Mouse (Mus musculus) megakaryocyte, embryonic 14.5 days (primary cell): ENCODE results near the gene Siglec1. TPM values are rescaled to one million over a fixed set of nuclear protein-coding genes. Genes with fewer than 3 reads are reported as not detected.

ENCODE experiments used
- H3K27me3 ChIP-seq: replicated peaks from 2 replicates; pipeline ENCODE3; 2012; ENCODE audit warnings: inconsistent platforms
- H3K36me3 ChIP-seq: replicated peaks from 2 replicates; pipeline ENCODE3; 2012; ENCODE audit warnings: low read length, inconsistent platforms, mixed read lengths
- H3K4me1 ChIP-seq: 2 replicates; pipeline ENCODE4 v1.6.1; 2012; ENCODE audit warnings: inconsistent platforms
- H3K4me3 ChIP-seq: replicated peaks from 2 replicates; pipeline ENCODE3; 2012; ENCODE audit warnings: moderate library complexity, mild to moderate bottlenecking, inconsistent platforms
- H3K9me3 ChIP-seq: 2 replicates; pipeline ENCODE4 v1.6.1; 2012; ENCODE audit warnings: inconsistent platforms
- FLI1 ChIP-seq: IDR thresholded peaks from 2 replicates; pipeline ENCODE4 v1.6.1; 2012; ENCODE audit warnings: low read length, inconsistent platforms, mixed read lengths
- GATA1 ChIP-seq: IDR thresholded peaks from 3 replicates; pipeline ENCODE4 v1.6.1; 2012; ENCODE audit warnings: mixed read lengths, low read length, inconsistent platforms, borderline replicate concordance
- polyA plus RNA-seq: library from polyadenylated mRNA; stranded (reverse); fragments of >175 nt; gene quantifications from 2 replicates; pipeline ENCODE4 v1.2.3, GENCODE M21; 2012; ENCODE audit warnings: low replicate concordance; ENCODE audit not compliant: insufficient read depth

The Siglec1 gene
- polyA plus RNA-seq, result 7.1 and 11.8 TPM in 2 replicates

GRCm38 (mm10) chr2:131086667-131087390 lies at the start of gene Siglec1:
Siglec1 (minus strand) TSS chr2:131086765.
- Histone ChIP-seq H3K4me3 (peak within 1 kb of the TSS; percentile 66), H3K4me1 (peaks cover 69% of the 10 kb centered on the region), H3K27me3 (peaks cover 52% of the 10 kb centered on the region), H3K9me3 (no peaks in the 10 kb centered on the region), H3K36me3 (no peaks in the 10 kb centered on the region)
- no peak for TF ChIP-seq GATA1
- TF ChIP-seq FLI1, result no peak

GRCm38 (mm10) chr2:131135521-131136139 lies 49.1 kb upstream of the Siglec1 start:
- Histone ChIP-seq H3K4me1 (peaks cover 76% of the 10 kb centered on the region), H3K36me3 (peaks cover 13% of the 10 kb centered on the region), H3K9me3 (no peaks in the 10 kb centered on the region), H3K27me3 (peaks cover 2% of the 10 kb centered on the region), H3K4me3 (peak overlapping the region; percentile 75)
- TF ChIP-seq GATA1, result 0 out of 3 replicates have a peak, but pooled peaks have one; percentile 12
- TF ChIP-seq FLI1, result no peak

GRCm38 (mm10) chr2:131134826-131135400 lies 48.3 kb upstream of the Siglec1 start:
- H3K36me3 ChIP-seq, result peaks cover 11% of the 10 kb centered on the region
- H3K27me3 ChIP-seq, result no peaks in the 10 kb centered on the region
- H3K9me3 ChIP-seq, result no peaks in the 10 kb centered on the region
- H3K4me1 ChIP-seq, result peaks cover 69% of the 10 kb centered on the region
- TF ChIP-seq FLI1, result no peak
- peak overlapping the region; percentile 75 for H3K4me3 ChIP-seq

- H3K36me3 ChIP-seq, result peaks cover 11% of the 10 kb centered on the region
- no peak for TF ChIP-seq GATA1
- no peak for TF ChIP-seq FLI1
- H3K4me3 ChIP-seq, result peak overlapping the region; percentile 50
- H3K27me3 ChIP-seq, result peaks cover 3% of the 10 kb centered on the region
- no peaks in the 10 kb centered on the region for H3K9me3 ChIP-seq
- peaks cover 64% of the 10 kb centered on the region for H3K4me1 ChIP-seq
Observed at GRCm38 (mm10) chr2:131134381-131134780, 47.8 kb upstream of the Siglec1 start.

- peaks cover 6% of the 10 kb centered on the region for H3K36me3 ChIP-seq
- no peaks in the 10 kb centered on the region for H3K9me3 ChIP-seq
- H3K4me1 ChIP-seq, result peaks cover 61% of the 10 kb centered on the region
- peak within 1 kb of the TSS; percentile 50 for H3K4me3 ChIP-seq
- TF ChIP-seq FLI1 (no peak), GATA1 (no peak)
- H3K27me3 ChIP-seq, result peaks cover 15% of the 10 kb centered on the region
Observed at GRCm38 (mm10) chr2:131132930-131133547, 46.5 kb upstream of the Siglec1 start, which contains the start of gene Gm11037. Gm11037 (plus strand) TSS chr2:131133497.

GRCm38 (mm10) chr2:131132111-131132888 lies 45.7 kb upstream of the Siglec1 start:
- Histone ChIP-seq H3K9me3 (no peaks in the 10 kb centered on the region), H3K4me1 (peaks cover 61% of the 10 kb centered on the region), H3K27me3 (peaks cover 22% of the 10 kb centered on the region), H3K36me3 (peaks cover 6% of the 10 kb centered on the region), H3K4me3 (no peak overlapping the region)
- TF ChIP-seq GATA1 (no peak), FLI1 (no peak)

GRCm38 (mm10) chr2:131130849-131131248 lies 44.3 kb upstream of the Siglec1 start:
- no peak overlapping the region for H3K4me3 ChIP-seq
- no peaks in the 10 kb centered on the region for H3K9me3 ChIP-seq
- H3K36me3 ChIP-seq, result peaks cover 4% of the 10 kb centered on the region
- peaks cover 36% of the 10 kb centered on the region for H3K27me3 ChIP-seq
- TF ChIP-seq FLI1 (no peak), GATA1 (no peak)
- H3K4me1 ChIP-seq, result peaks cover 61% of the 10 kb centered on the region

- Histone ChIP-seq H3K36me3 (peaks cover 4% of the 10 kb centered on the region), H3K4me1 (peaks cover 61% of the 10 kb centered on the region), H3K27me3 (peaks cover 45% of the 10 kb centered on the region), H3K4me3 (no peak overlapping the region), H3K9me3 (no peaks in the 10 kb centered on the region)
- TF ChIP-seq FLI1 (no peak), GATA1 (no peak)
Observed at GRCm38 (mm10) chr2:131129836-131130235, 43.3 kb upstream of the Siglec1 start.

- Histone ChIP-seq H3K9me3 (no peaks in the 10 kb centered on the region), H3K4me1 (peaks cover 61% of the 10 kb centered on the region), H3K36me3 (no peaks in the 10 kb centered on the region), H3K4me3 (no peak overlapping the region), H3K27me3 (peaks cover 47% of the 10 kb centered on the region)
- TF ChIP-seq FLI1, result no peak
- no peak for TF ChIP-seq GATA1
Observed at GRCm38 (mm10) chr2:131128636-131129157, 42.1 kb upstream of the Siglec1 start.
